Mouse (Mus musculus) embryonic facial prominence, embryonic 15.5 days (tissue): Measurements from ENCODE around the gene Coro1c. TPM values are rescaled to one million over a fixed set of nuclear protein-coding genes. Genes with fewer than 3 reads are reported as not detected.

Source experiments
- ATAC-seq: fragments of 200-750 bp; cut with Nextera tagmentation; 2 replicates; pipeline ENCODE4 v1.8.0; 2017; ENCODE audit warnings: low read depth, moderate TSS enrichment; ENCODE audit not compliant: insufficient number of reproducible peaks, low FRiP score, low TSS enrichment
- H3K27ac ChIP-seq: fragments of 300-500 bp; sonication (generic); replicated peaks from 2 replicates; pipeline ENCODE4 v1.5.1; 2015; ENCODE audit warnings: mild to moderate bottlenecking, inconsistent platforms
- H3K27me3 ChIP-seq: fragments of 300-500 bp; sonication (generic); 2 replicates; pipeline ENCODE4 v1.6.1; 2015; ENCODE audit warnings: inconsistent platforms
- H3K36me3 ChIP-seq: fragments of 300-500 bp; sonication (generic); 2 replicates; pipeline ENCODE4 v1.6.1; 2015; ENCODE audit warnings: mild to moderate bottlenecking, inconsistent platforms
- H3K4me1 ChIP-seq: fragments of 300-500 bp; sonication (generic); 2 replicates; pipeline ENCODE4 v1.6.1; 2015; ENCODE audit warnings: inconsistent platforms
- H3K4me2 ChIP-seq: fragments of 300-500 bp; sonication (generic); replicated peaks from 2 replicates; pipeline ENCODE4 v1.6.1; 2015; ENCODE audit warnings: mild to moderate bottlenecking, inconsistent platforms
- H3K4me3 ChIP-seq: fragments of 300-500 bp; sonication (generic); replicated peaks from 2 replicates; pipeline ENCODE4 v1.5.1; 2015; ENCODE audit warnings: mild to moderate bottlenecking, inconsistent platforms
- H3K9ac ChIP-seq: fragments of 300-500 bp; sonication (generic); 2 replicates; pipeline ENCODE4 v1.6.1; 2015; ENCODE audit warnings: inconsistent platforms
- H3K9me3 ChIP-seq: fragments of 300-500 bp; sonication (generic); replicated peaks from 2 replicates; pipeline ENCODE4 v1.6.1; 2016; ENCODE audit warnings: inconsistent platforms
- WGBS: fragments of 180-500 bp; shearing (Covaris S2); methylation state at CpG from one replicate; pipeline ENCODE4 v1.1.7; 2015; 5-methylcytosine and 5-hydroxymethylcytosine counted together
- polyA plus RNA-seq: library from polyadenylated mRNA; unstranded; fragments of >200 nt; fragmentation: Nextera tagmentation; extraction: Ambion mirVana; gene quantifications from 2 replicates; pipeline ENCODE4 v1.2.1, GENCODE M21; 2015

Gene Coro1c
- polyA plus RNA-seq, 1 experiment from 2014 or later = 99.0 TPM

- H3K4me2 ChIP-seq = no peak overlapping the region
- H3K4me1 ChIP-seq = peaks cover 34% of the 10 kb centered on the region
- no peak overlapping the region for H3K9ac ChIP-seq
- peak overlapping the region; percentile 3; the same call in 1 of the 2 replicates for H3K27ac ChIP-seq
- no peak overlapping the region for H3K4me3 ChIP-seq
- H3K36me3 ChIP-seq = no peaks in the 10 kb centered on the region
- ATAC-seq = no peak
- H3K9me3 ChIP-seq = no peaks in the 10 kb centered on the region
- no peaks in the 10 kb centered on the region for H3K27me3 ChIP-seq
- 41% methylated on average over 8 of the region's 8 CpGs for WGBS
These were observed 7.4 kb downstream of the Coro1c start for GRCm38 (mm10) chr5:113901074-113901571.

- no peak for ATAC-seq
- no peak overlapping the region for H3K4me2 ChIP-seq
- peaks cover 25% of the 10 kb centered on the region for H3K4me1 ChIP-seq
- H3K36me3 ChIP-seq = no peaks in the 10 kb centered on the region
- H3K9me3 ChIP-seq = no peaks in the 10 kb centered on the region
- no peaks in the 10 kb centered on the region for H3K27me3 ChIP-seq
- no peak overlapping the region for H3K9ac ChIP-seq
- no peak overlapping the region for H3K4me3 ChIP-seq
- H3K27ac ChIP-seq = no peak overlapping the region
- 81% methylated on average over 12 of the region's 12 CpGs for WGBS
These were observed 9.0 kb downstream of the Coro1c start for GRCm38 (mm10) chr5:113899543-113899942.

GRCm38 (mm10) chr5:113892005-113892404 lies 16.6 kb downstream of the Coro1c start:
- no peak overlapping the region for H3K4me2 ChIP-seq
- no peaks in the 10 kb centered on the region for H3K9me3 ChIP-seq
- H3K27me3 ChIP-seq = no peaks in the 10 kb centered on the region
- no peak for ATAC-seq
- H3K4me3 ChIP-seq = no peak overlapping the region
- WGBS = 69% methylated on average over 7 of the region's 7 CpGs
- peaks cover 34% of the 10 kb centered on the region for H3K4me1 ChIP-seq
- no peak overlapping the region for H3K9ac ChIP-seq
- H3K27ac ChIP-seq = no peak overlapping the region
- H3K36me3 ChIP-seq = no peaks in the 10 kb centered on the region

GRCm38 (mm10) chr5:113890874-113891273 lies 17.7 kb downstream of the Coro1c start:
- no peak for ATAC-seq
- Histone ChIP-seq H3K4me3 (no peak overlapping the region), H3K27me3 (no peaks in the 10 kb centered on the region), H3K9ac (no peak overlapping the region), H3K4me1 (peaks cover 34% of the 10 kb centered on the region), H3K9me3 (no peaks in the 10 kb centered on the region), H3K36me3 (no peaks in the 10 kb centered on the region), H3K4me2 (no peak overlapping the region), H3K27ac (peak overlapping the region; percentile 35; the same call in 1 of the 2 replicates)
- WGBS = 73% methylated on average over 18 of the region's 18 CpGs

- Histone ChIP-seq H3K4me3 (no peak overlapping the region), H3K4me2 (no peak overlapping the region), H3K9ac (no peak overlapping the region), H3K4me1 (peaks cover 34% of the 10 kb centered on the region), H3K9me3 (no peaks in the 10 kb centered on the region), H3K36me3 (no peaks in the 10 kb centered on the region), H3K27me3 (no peaks in the 10 kb centered on the region), H3K27ac (no peak overlapping the region)
- no peak for ATAC-seq
- 32% methylated on average over 4 of the region's 4 CpGs for WGBS
These were observed 18.6 kb downstream of the Coro1c start for GRCm38 (mm10) chr5:113889912-113890311.

- Histone ChIP-seq H3K9ac (no peak overlapping the region), H3K27me3 (no peaks in the 10 kb centered on the region), H3K4me2 (peak overlapping the region; percentile 17; the same call in 1 of the 2 replicates), H3K9me3 (no peaks in the 10 kb centered on the region), H3K4me1 (peaks cover 36% of the 10 kb centered on the region), H3K27ac (peak overlapping the region; percentile 73), H3K4me3 (no peak overlapping the region), H3K36me3 (no peaks in the 10 kb centered on the region)
- WGBS = 8% methylated on average over 19 of the region's 19 CpGs
- no peak; the same call in 1 of the 2 replicates for ATAC-seq
These were observed 19.2 kb downstream of the Coro1c start for GRCm38 (mm10) chr5:113889181-113889906.

- H3K36me3 ChIP-seq = no peaks in the 10 kb centered on the region
- no peak overlapping the region for H3K4me3 ChIP-seq
- H3K9ac ChIP-seq = no peak overlapping the region
- 81% methylated on average over 5 of the region's 5 CpGs for WGBS
- no peaks in the 10 kb centered on the region for H3K9me3 ChIP-seq
- no peak overlapping the region for H3K4me2 ChIP-seq
- H3K27me3 ChIP-seq = no peaks in the 10 kb centered on the region
- no peak overlapping the region for H3K27ac ChIP-seq
- peaks cover 43% of the 10 kb centered on the region for H3K4me1 ChIP-seq
- ATAC-seq = no peak
These were observed 20.3 kb downstream of the Coro1c start for GRCm38 (mm10) chr5:113888186-113888795.

GRCm38 (mm10) chr5:113887132-113887531 lies 21.4 kb downstream of the Coro1c start:
- H3K27me3 ChIP-seq = no peaks in the 10 kb centered on the region
- no peak for ATAC-seq
- H3K4me1 ChIP-seq = peaks cover 55% of the 10 kb centered on the region
- H3K9me3 ChIP-seq = no peaks in the 10 kb centered on the region
- H3K9ac ChIP-seq = no peak overlapping the region
- WGBS = 61% methylated on average over 11 of the region's 11 CpGs
- no peak overlapping the region for H3K4me2 ChIP-seq
- H3K4me3 ChIP-seq = no peak overlapping the region
- H3K27ac ChIP-seq = no peak overlapping the region
- no peaks in the 10 kb centered on the region for H3K36me3 ChIP-seq

GRCm38 (mm10) chr5:113885623-113886022 lies 22.9 kb downstream of the Coro1c start:
- Histone ChIP-seq H3K4me2 (no peak overlapping the region), H3K4me1 (peaks cover 55% of the 10 kb centered on the region), H3K4me3 (no peak overlapping the region), H3K9me3 (no peaks in the 10 kb centered on the region), H3K9ac (no peak overlapping the region), H3K27me3 (no peaks in the 10 kb centered on the region), H3K27ac (no peak overlapping the region), H3K36me3 (0 out of 2 replicates have a peak, but pooled peaks cover 5% of the 10 kb centered on the region)
- 75% methylated on average over 8 of the region's 8 CpGs for WGBS
- no peak for ATAC-seq

- Histone ChIP-seq H3K4me1 (peaks cover 46% of the 10 kb centered on the region), H3K4me3 (no peak overlapping the region), H3K27ac (no peak overlapping the region), H3K36me3 (0 out of 2 replicates have a peak, but pooled peaks cover 5% of the 10 kb centered on the region), H3K4me2 (no peak overlapping the region), H3K9ac (no peak overlapping the region), H3K9me3 (no peaks in the 10 kb centered on the region), H3K27me3 (no peaks in the 10 kb centered on the region)
- WGBS = 79% methylated on average over 7 of the region's 7 CpGs
- no peak for ATAC-seq
These were observed 23.8 kb downstream of the Coro1c start for GRCm38 (mm10) chr5:113884750-113885149.

GRCm38 (mm10) chr5:113883384-113883771 lies 25.2 kb downstream of the Coro1c start:
- ATAC-seq = no peak
- Histone ChIP-seq H3K9me3 (no peaks in the 10 kb centered on the region), H3K4me1 (peaks cover 38% of the 10 kb centered on the region), H3K27ac (peak overlapping the region; percentile 80; the same call in 1 of the 2 replicates), H3K27me3 (no peaks in the 10 kb centered on the region), H3K36me3 (peaks cover 5% of the 10 kb centered on the region; the same call in 1 of the 2 replicates), H3K9ac (no peak overlapping the region), H3K4me2 (no peak overlapping the region), H3K4me3 (no peak overlapping the region)
- 57% methylated on average over 3 of the region's 3 CpGs for WGBS
